Mouse (Mus musculus) stomach, embryonic 15.5 days (tissue): ENCODE data around the gene Nme9. TPM values are rescaled to one million over a fixed set of nuclear protein-coding genes. Genes with fewer than 3 reads are reported as not detected.

Source experiments
- ATAC-seq: fragments of 200-750 bp; cut with Nextera tagmentation; 2 replicates; pipeline ENCODE4 v1.8.0; 2017; ENCODE audit warnings: low read depth, moderate number of reproducible peaks, moderate TSS enrichment; ENCODE audit not compliant: insufficient read depth, low FRiP score
- H3K27ac ChIP-seq: fragments of 300-500 bp; sonication (generic); 2 replicates; pipeline ENCODE4 v1.5.1; 2015; ENCODE audit warnings: mild to moderate bottlenecking, inconsistent platforms
- H3K27me3 ChIP-seq: fragments of 300-500 bp; sonication (generic); replicated peaks from 2 replicates; pipeline ENCODE4 v1.6.1; 2015; ENCODE audit warnings: inconsistent platforms
- H3K36me3 ChIP-seq: fragments of 300-500 bp; sonication (generic); 2 replicates; pipeline ENCODE4 v1.6.1; 2015; ENCODE audit warnings: inconsistent platforms
- H3K4me1 ChIP-seq: fragments of 300-500 bp; sonication (generic); 2 replicates; pipeline ENCODE4 v1.6.1; 2015; ENCODE audit warnings: inconsistent platforms
- H3K4me2 ChIP-seq: fragments of 300-500 bp; sonication (generic); 2 replicates; pipeline ENCODE4 v1.6.1; 2015; ENCODE audit warnings: mild to moderate bottlenecking, inconsistent platforms
- H3K4me3 ChIP-seq: fragments of 300-500 bp; sonication (generic); replicated peaks from 2 replicates; pipeline ENCODE4 v1.5.1; 2015; ENCODE audit warnings: inconsistent platforms
- H3K9ac ChIP-seq: fragments of 300-500 bp; sonication (generic); 2 replicates; pipeline ENCODE4 v1.6.1; 2015; ENCODE audit warnings: inconsistent platforms
- H3K9me3 ChIP-seq: fragments of 300-500 bp; sonication (generic); 2 replicates; pipeline ENCODE4 v1.6.1; 2016; ENCODE audit warnings: inconsistent platforms
- WGBS: fragments of 180-500 bp; shearing (Covaris S2); methylation state at CpG from one replicate; pipeline ENCODE4 v1.1.7; 2015; 5-methylcytosine and 5-hydroxymethylcytosine counted together
- polyA plus RNA-seq: library from polyadenylated mRNA; unstranded; fragments of >200 nt; fragmentation: Nextera tagmentation; extraction: Ambion mirVana; gene quantifications from 2 replicates; pipeline ENCODE4 v1.2.1, GENCODE M21; 2015

Nme9 gene
- polyA plus RNA-seq, 1 experiment from 2014 or later: 0.13 TPM

- Histone ChIP-seq H3K4me2 (no peak overlapping the region), H3K36me3 (no peaks in the 10 kb centered on the region), H3K27ac (no peak overlapping the region), H3K9ac (no peak overlapping the region), H3K4me3 (no peak overlapping the region), H3K27me3 (no peaks in the 10 kb centered on the region), H3K9me3 (no peaks in the 10 kb centered on the region), H3K4me1 (peaks cover 11% of the 10 kb centered on the region)
- 73% methylated on average over 11 of the region's 11 CpGs for WGBS
- no peak for ATAC-seq
These were observed 22.5 kb upstream of the Nme9 start for GRCm38 (mm10) chr9:99428601-99429331.

GRCm38 (mm10) chr9:99429845-99430244 is 21.4 kb upstream of the Nme9 start:
- Histone ChIP-seq H3K27me3 (no peaks in the 10 kb centered on the region), H3K27ac (no peak overlapping the region), H3K4me3 (no peak overlapping the region), H3K4me2 (no peak overlapping the region), H3K9ac (no peak overlapping the region), H3K4me1 (peaks cover 8% of the 10 kb centered on the region), H3K9me3 (no peaks in the 10 kb centered on the region), H3K36me3 (no peaks in the 10 kb centered on the region)
- 88% methylated on average over 3 of the region's 3 CpGs for WGBS
- ATAC-seq: no peak

GRCm38 (mm10) chr9:99430806-99431205 is 20.5 kb upstream of the Nme9 start:
- peaks cover 5% of the 10 kb centered on the region; the same call in 1 of the 2 replicates for H3K4me1 ChIP-seq
- H3K9ac ChIP-seq: no peak overlapping the region
- no peak overlapping the region for H3K4me3 ChIP-seq
- H3K27me3 ChIP-seq: no peaks in the 10 kb centered on the region
- H3K27ac ChIP-seq: no peak overlapping the region
- H3K36me3 ChIP-seq: no peaks in the 10 kb centered on the region
- no peaks in the 10 kb centered on the region for H3K9me3 ChIP-seq
- WGBS: 65% methylated on average over 6 of the region's 6 CpGs
- ATAC-seq: no peak
- no peak overlapping the region for H3K4me2 ChIP-seq

GRCm38 (mm10) chr9:99431346-99431745 is 19.9 kb upstream of the Nme9 start:
- no peaks in the 10 kb centered on the region for H3K9me3 ChIP-seq
- no peaks in the 10 kb centered on the region for H3K27me3 ChIP-seq
- H3K9ac ChIP-seq: no peak overlapping the region
- no peak overlapping the region for H3K27ac ChIP-seq
- 89% methylated on average over 8 of the region's 8 CpGs for WGBS
- H3K4me2 ChIP-seq: no peak overlapping the region
- no peak for ATAC-seq
- no peak overlapping the region for H3K4me3 ChIP-seq
- H3K4me1 ChIP-seq: peaks cover 5% of the 10 kb centered on the region; the same call in 1 of the 2 replicates
- H3K36me3 ChIP-seq: no peaks in the 10 kb centered on the region

DNA sequence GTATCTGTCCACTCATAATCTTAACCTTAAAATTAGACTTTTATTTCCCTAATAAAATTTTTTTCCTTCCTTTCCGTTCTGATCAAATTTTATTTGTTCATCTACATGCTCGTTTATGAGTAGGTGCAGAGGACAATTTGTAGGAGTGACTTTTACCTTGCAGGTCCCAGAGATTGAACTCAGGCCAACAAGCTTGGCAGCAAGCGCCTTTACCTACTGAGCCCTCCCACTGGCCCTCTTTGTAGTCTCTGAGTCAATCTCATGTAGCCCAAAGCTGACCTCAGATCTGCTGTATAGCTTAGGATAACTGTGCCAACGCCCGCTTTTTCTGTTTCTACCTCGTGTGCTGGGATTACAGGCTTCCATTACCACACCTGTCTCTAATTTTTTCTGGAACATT is 19.3 kb upstream of the Nme9 start:
- no peak for ATAC-seq
- WGBS: 71% methylated on average over 6 of the region's 6 CpGs
- H3K4me1 ChIP-seq: peaks cover 5% of the 10 kb centered on the region; the same call in 1 of the 2 replicates
- H3K9ac ChIP-seq: no peak overlapping the region
- H3K36me3 ChIP-seq: no peaks in the 10 kb centered on the region
- no peaks in the 10 kb centered on the region for H3K9me3 ChIP-seq
- no peak overlapping the region for H3K4me3 ChIP-seq
- H3K4me2 ChIP-seq: no peak overlapping the region
- no peak overlapping the region for H3K27ac ChIP-seq
- H3K27me3 ChIP-seq: no peaks in the 10 kb centered on the region

- Histone ChIP-seq H3K4me3 (no peak overlapping the region), H3K27me3 (no peaks in the 10 kb centered on the region), H3K36me3 (no peaks in the 10 kb centered on the region), H3K4me1 (peaks cover 5% of the 10 kb centered on the region; the same call in 1 of the 2 replicates), H3K4me2 (no peak overlapping the region), H3K9me3 (no peaks in the 10 kb centered on the region), H3K27ac (no peak overlapping the region), H3K9ac (no peak overlapping the region)
- WGBS: 71% methylated on average over 4 of the region's 4 CpGs
- ATAC-seq: no peak
These were observed 18.8 kb upstream of the Nme9 start for GRCm38 (mm10) chr9:99432478-99432877.

- H3K4me3 ChIP-seq: peak overlapping the region; percentile 71
- peak overlapping the region; percentile 21; the same call in 1 of the 2 replicates for H3K27ac ChIP-seq
- H3K27me3 ChIP-seq: 0 out of 2 replicates have a peak, but pooled peaks cover 2% of the 10 kb centered on the region
- H3K4me1 ChIP-seq: peaks cover 5% of the 10 kb centered on the region; the same call in 1 of the 2 replicates
- 35% methylated on average over 14 of the region's 14 CpGs for WGBS
- H3K9ac ChIP-seq: no peak overlapping the region
- peak overlapping the region; percentile 77 for H3K4me2 ChIP-seq
- ATAC-seq: 0 out of 2 replicates have a peak, but pooled peaks have one; percentile 8
- H3K9me3 ChIP-seq: no peaks in the 10 kb centered on the region
- H3K36me3 ChIP-seq: no peaks in the 10 kb centered on the region
These were observed 16.2 kb upstream of the Nme9 start for GRCm38 (mm10) chr9:99434892-99435618.

DNA sequence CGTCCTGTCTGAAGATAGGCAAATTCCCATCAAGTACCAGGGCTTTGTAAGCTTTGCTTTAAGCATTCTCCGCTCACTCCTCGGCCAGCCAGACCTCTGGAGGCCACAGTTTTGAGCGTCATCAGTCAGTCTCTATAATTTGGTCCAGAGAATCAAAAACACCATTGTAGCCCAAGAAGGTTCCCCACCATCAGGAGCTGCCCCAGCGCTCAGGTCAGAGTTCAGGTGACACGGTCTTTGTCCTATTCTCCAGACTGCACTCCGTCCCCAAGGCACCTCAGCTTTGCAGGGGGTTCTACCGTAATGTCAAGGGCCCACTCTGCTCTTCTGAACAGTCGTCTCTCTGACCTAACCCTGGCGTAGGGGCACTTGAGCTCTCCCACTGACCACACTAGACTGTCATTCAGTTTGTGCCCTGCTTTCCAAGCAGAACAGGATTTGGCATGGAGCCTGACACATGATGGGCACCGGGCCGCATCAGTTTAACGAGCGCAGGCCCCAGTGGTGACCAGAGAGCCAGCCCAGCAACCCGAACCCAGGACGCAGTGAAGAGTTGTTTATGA is 15.6 kb upstream of the Nme9 start:
- H3K27ac ChIP-seq: peak overlapping the region; percentile 21; the same call in 1 of the 2 replicates
- H3K4me3 ChIP-seq: peak overlapping the region; percentile 71
- 24% methylated on average over 16 of the region's 16 CpGs for WGBS
- no peak for ATAC-seq
- H3K4me1 ChIP-seq: peaks cover 5% of the 10 kb centered on the region; the same call in 1 of the 2 replicates
- H3K9me3 ChIP-seq: no peaks in the 10 kb centered on the region
- H3K36me3 ChIP-seq: no peaks in the 10 kb centered on the region
- H3K4me2 ChIP-seq: peak overlapping the region; percentile 77
- H3K9ac ChIP-seq: peak overlapping the region; percentile 66; the same call in 1 of the 2 replicates
- H3K27me3 ChIP-seq: 0 out of 2 replicates have a peak, but pooled peaks cover 2% of the 10 kb centered on the region

- Histone ChIP-seq H3K9me3 (no peaks in the 10 kb centered on the region), H3K36me3 (no peaks in the 10 kb centered on the region), H3K27ac (peak overlapping the region; percentile 57), H3K9ac (peak overlapping the region; percentile 66), H3K4me2 (peak overlapping the region; percentile 77), H3K27me3 (0 out of 2 replicates have a peak, but pooled peaks cover 2% of the 10 kb centered on the region), H3K4me3 (peak overlapping the region; percentile 71), H3K4me1 (peaks cover 5% of the 10 kb centered on the region; the same call in 1 of the 2 replicates)
- 1% methylated on average over 79 of the region's 86 CpGs for WGBS
- ATAC-seq: peak; percentile 83
These were observed 14.9 kb upstream of the Nme9 start for GRCm38 (mm10) chr9:99436182-99437030.

DNA sequence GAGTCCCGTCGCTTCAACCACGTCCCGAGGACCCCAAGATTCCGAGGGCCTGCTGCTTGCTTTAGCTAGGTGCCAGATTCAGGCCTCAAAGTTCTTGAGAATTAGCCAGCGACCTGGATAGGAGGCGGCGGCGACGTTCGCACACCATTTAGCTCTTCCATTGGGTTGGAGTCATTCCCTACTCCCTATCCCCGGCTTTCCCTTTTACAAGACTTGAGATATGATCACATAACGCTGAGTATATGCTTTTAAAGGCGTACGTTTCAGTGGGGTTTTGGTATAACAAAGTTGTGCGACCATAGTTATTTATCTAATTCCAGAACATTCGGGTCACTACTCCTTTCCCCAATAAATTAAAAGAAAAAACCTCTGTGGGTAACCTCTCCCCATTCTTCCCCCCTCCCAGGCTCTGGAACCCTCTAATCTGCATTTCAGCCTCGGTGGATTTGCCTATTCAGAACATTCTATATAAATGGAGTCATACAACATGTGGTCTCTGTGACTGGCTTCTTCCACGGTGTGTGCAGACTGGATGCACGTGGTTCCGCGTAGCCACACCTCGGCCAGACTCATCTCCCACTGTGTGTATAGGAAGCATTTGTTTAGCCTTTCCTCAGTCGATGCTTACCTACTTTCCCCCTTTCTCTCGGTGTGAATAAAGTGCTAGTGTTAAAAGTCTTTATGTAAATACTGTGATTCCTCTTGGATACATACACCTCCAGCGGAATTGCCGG is 14.1 kb upstream of the Nme9 start, which contains the start of gene Mras:
Gene Mras (minus strand): TSS at position 351 of the 734 bp plus-strand sequence.
- H3K36me3 ChIP-seq: no peaks in the 10 kb centered on the region
- 14% methylated on average over 27 of the region's 27 CpGs for WGBS
- H3K27ac ChIP-seq: peak within 1 kb of the TSS; percentile 57
- H3K27me3 ChIP-seq: 0 out of 2 replicates have a peak, but pooled peaks cover 2% of the 10 kb centered on the region
- peak within 1 kb of the TSS; percentile 77 for H3K4me2 ChIP-seq
- no peaks in the 10 kb centered on the region for H3K9me3 ChIP-seq
- peaks cover 5% of the 10 kb centered on the region; the same call in 1 of the 2 replicates for H3K4me1 ChIP-seq
- ATAC-seq: no peak
- H3K9ac ChIP-seq: peak within 1 kb of the TSS; percentile 66
- H3K4me3 ChIP-seq: peak within 1 kb of the TSS; percentile 71
